Mouse (Mus musculus): ENCODE measurements around the gene Wdr41.

Wdr41 gene

DNA sequence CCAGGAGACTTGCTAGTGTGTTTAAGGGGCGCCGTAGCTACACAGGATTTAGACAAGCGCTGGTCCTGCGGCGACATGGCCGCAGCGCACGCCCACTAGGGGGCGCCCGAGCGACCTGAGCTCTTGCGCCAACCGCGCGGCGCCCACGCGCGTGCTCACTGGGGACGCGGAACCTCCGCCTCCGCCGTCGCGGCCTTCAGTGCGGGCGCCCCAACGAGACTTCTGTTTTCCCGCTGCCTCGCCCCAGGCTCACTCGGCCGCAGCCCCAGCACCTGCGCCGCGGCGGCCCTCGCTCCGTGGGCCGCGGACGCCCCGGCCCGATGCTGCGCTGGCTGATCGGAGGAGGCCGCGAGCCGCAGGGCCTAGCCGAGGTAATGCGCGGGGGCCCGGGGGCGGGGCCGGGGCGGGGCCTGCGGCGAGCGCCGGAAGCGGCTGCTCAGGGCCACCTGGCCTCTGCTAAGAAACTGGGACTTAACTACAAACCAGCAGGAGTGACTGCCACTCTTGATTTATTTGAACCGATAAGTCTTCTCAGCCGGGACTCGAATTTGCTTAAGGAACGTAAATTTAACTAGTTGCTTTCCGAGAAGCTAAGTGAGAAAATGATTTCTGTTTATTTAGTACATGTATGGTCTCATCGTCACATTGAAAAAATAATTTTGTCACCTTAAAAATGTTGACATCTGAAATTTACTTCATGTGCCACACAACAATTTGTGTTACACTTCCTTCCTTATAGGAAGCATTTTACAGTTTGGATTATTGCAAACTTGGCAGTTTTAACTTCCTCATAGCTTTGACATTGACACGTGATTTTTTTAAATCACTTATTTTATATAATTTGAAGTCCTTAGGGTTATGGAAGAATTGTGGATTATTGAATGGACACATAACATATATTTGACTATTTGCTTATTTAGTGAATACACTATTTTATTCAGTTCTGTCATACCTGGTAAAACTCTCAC lies at the start of gene Wdr41:
Wdr41 (plus strand) TSS at position 126 of the 968 bp plus-strand sequence.
- peak; percentile 92 for ATAC-seq (ENCODE audit: insufficient number of reproducible peaks, low FRiP score, low TSS enrichment)

DNA sequence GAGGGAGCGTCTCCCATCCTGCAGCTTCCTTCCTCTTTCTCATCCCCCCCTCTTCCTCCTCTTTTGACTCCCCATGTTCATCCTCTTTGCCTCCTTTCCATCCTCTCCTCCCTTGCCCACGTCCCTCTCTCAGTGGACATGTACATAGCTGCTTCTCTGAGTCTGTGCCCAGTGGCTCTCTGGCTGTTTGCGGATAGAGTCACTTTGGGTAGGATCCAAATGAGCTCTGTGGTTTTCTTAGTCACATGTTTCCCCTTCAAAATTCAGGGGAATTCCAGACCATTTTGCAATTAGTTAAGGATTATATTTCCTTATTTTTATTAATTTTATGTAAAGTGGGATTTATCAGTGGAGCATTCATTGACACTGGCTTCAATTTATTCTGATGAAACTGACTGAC lies 48.1 kb upstream of the Wdr41 start:
- no peak for ATAC-seq (ENCODE audit: insufficient number of reproducible peaks, low FRiP score, low TSS enrichment)

DNA sequence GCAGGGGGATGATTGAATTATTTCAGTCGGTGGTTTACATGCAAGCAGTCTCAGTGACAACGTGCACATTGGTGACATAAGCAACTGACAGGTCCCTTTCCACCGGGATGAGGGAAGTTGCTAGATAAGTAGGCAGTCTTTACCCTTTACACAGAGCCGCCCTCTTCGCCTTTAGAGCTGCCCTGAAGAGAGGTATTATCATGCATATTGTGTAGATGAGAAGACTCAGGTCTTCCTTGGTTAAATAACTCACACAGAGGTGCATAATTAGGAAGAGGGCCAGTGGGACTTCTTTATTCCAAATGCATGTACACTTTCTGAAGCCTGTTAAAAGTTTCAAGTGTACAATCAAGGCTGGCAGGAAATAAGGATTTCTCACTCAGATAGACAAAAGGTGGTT lies 37.7 kb upstream of the Wdr41 start:
- ATAC-seq (ENCODE audit: insufficient number of reproducible peaks, low FRiP score, low TSS enrichment), result no peak

DNA sequence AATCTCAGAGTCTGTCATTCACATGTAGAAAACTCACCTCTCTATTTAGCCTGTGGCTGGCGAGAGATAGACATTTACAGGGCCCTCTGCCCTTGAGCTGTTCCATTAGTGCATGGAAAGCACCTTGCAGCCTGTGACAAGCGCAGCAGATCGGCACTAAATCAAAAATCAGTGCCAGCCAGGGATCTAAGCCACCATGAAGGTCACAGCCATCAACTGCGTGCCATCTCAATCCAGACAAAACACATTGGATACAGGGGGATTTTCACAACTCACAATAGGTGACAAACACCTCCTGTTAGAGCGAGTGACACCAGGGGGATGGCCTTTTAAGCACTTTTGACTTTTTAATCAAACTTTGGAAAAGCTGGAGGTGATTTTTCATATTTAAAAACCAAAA lies 36.0 kb upstream of the Wdr41 start:
- ATAC-seq (ENCODE audit: insufficient number of reproducible peaks, low FRiP score, low TSS enrichment), result no peak

DNA sequence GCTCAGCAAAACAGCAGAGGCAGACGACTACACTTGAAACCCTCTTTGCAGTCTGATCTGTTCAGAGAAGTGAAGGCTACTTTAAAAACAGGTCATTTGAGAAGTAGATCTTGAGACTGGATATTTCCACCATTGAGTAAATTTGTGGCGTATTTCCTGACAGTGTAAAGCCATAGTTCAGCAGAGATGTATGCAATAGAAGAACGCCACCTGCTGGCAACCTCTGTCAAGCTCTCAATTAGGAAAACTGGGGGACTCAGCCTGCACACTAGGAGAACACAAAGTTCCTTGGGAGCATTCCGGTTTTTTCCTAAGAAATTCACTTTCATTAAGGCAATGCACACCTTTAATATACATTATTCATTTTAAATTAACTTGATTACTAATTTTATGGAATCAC lies 34.9 kb upstream of the Wdr41 start:
- no peak for ATAC-seq (ENCODE audit: insufficient number of reproducible peaks, low FRiP score, low TSS enrichment)

DNA sequence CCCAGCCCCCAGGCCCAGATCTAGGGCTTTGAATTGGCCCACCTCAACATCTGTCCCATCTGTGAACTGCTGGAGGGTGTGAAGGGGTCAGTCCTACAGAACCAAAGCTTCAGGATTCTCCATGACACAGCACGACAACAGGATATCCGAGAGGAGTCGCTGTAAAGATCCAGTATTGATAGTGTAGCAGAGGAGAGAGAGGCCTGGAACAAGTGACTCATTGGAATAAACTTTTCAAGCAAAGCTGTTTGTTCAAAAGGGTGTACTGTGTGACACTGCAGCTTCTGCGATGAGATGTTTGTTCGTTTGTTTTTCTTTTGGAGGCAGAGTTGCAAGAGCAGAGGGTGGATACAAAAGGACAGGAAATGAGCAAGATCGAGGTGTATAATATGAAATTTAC lies 20.2 kb upstream of the Wdr41 start:
- no peak for ATAC-seq (ENCODE audit: insufficient number of reproducible peaks, low FRiP score, low TSS enrichment)

DNA sequence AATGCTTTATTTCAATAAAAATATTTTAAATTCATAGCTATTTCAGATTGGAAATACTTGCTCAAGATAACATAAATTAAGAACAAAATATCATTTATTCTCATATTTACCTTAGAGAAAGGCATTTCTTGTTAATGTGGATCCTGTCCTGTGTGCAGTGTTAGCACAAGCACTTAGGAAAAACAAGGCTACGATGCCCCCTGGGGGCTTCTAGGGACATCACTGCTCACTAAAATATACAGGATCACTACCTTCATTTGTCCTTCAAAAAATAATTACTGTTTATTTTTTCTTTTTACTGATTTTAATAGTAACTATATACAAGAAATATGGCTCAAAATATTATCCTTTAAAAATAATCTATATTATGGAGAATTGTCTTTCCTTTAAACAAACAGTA lies 18.2 kb upstream of the Wdr41 start:
- ATAC-seq (ENCODE audit: insufficient number of reproducible peaks, low FRiP score, low TSS enrichment), result no peak

DNA sequence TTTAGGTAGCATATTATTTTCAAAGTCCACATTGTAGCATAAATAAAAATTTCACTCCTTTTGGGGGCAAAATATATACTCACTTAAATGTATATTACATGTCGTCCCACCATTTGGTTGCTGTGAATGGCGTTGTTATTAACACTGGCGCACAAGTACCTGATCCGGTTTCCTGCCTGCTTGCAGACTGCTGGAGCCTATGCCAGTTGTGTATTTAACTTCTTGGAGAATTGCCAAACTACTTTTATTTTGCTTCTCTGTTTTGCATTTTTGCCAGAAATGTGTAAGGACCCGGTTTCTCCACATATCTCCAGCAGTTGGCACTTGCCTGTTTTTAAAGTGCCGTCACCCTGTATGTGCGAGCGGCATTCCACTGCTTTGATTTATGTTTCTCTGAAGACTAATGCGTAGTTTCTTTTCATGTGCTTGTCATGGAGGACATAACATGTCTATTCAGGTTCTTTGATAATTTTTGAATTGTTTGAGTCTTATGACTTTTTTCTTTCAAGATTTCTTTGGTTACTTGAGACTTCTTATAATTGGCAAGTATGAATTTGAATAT lies 6.1 kb upstream of the Wdr41 start:
- no peak for ATAC-seq (ENCODE audit: insufficient number of reproducible peaks, low FRiP score, low TSS enrichment)

DNA sequence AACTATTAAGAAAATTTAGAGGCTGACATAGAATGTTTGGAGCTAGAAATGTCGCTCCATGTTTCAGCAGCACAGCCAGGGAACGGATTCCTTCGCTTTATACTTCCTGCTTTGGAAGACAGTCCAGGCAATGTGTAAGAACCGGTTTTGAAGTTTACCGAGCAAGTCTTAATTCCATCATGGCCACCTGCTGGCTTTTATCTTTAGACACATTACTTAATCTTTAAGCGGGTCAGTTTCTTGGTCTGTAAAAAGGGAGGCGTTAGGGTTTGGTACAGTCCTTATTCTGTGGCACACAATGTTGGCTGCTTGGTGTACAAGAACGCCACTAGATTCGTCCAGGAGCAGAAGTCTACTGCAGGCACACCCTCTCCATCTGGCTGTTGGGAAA lies 321 bp upstream of the Wdr41 start:
- no peak; the same call in 1 of the 2 replicates for ATAC-seq (ENCODE audit: insufficient number of reproducible peaks, low FRiP score, low TSS enrichment)

DNA sequence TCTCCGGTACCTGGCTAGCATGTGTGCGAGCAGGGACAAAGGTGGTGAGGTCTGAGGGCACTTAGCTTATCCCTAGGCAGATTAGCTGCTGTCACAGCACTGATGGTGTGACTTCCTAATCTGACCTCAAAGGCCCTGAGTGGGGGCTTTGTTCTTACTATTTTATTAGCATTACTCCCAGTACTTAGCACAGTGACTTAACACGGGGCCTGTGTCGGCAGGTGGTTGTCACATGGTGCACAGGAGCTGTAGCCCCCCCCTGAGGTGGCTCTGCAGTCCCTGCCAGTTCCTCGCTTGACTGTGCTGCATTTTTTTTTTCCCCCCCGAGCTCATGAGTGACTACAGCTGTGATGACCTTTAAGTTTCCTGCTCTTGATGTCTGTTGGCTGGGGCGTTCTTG lies 2.9 kb downstream of the Wdr41 start:
- ATAC-seq (ENCODE audit: insufficient number of reproducible peaks, low FRiP score, low TSS enrichment), result no peak

DNA sequence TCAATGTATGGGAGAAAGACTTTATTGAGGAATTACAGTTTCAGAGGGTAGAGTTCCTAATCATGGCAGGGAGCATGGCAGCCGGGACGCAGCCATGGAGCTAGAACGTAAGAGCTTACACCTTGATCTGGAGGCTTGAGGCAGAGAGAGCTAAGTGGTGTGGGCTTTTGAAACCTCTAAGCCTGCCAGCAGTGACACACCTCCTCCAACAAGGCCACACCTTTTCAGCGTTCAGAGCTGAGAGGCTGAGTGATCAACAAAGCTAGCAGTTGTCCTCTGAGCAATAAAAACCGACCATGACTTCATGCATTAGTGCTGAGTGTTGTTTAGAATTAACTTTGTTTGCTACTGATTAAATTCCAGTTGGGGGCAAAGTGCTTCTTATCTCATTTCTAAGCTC lies 14.4 kb downstream of the Wdr41 start:
- no peak for ATAC-seq (ENCODE audit: insufficient number of reproducible peaks, low FRiP score, low TSS enrichment)

DNA sequence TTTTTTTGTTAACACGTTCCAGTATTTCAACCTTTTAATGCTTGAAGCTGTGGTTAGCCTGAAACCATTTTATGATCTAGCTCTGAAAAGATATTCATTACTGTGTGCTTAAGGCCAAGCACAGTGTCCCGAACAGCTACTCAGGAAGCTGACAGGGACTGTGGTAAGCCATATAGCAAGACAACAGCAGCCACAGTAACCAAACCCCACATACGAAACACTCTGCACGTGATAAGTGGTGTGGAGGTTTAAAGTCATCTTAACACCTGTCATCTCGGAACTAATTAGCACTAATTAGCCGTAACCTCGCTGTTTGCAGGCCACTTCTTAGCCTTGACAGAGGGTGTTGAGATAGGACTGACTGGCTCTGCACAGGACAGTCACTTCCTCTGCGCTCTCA lies 31.1 kb downstream of the Wdr41 start:
- no peak for ATAC-seq (ENCODE audit: insufficient number of reproducible peaks, low FRiP score, low TSS enrichment)

DNA sequence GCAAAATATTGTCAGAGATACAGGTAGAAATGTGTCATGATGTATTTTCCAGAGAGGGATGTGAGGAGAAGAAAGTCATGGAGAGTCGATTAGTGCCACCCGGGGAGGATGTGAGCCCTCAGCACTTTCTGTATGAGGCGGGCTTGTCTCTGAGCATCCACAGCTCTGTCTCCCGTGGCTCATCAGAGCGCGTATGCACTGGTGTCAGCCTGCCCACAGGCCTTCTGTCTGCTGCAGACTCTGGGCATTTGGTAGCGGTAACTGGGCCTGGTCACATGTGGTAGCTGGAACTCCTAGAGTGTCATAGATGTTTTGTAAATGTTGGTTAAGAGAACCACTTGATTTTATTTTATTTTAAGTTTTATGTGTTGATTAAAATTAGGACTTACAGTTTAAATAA lies 33.1 kb downstream of the Wdr41 start:
- no peak for ATAC-seq (ENCODE audit: insufficient number of reproducible peaks, low FRiP score, low TSS enrichment)

DNA sequence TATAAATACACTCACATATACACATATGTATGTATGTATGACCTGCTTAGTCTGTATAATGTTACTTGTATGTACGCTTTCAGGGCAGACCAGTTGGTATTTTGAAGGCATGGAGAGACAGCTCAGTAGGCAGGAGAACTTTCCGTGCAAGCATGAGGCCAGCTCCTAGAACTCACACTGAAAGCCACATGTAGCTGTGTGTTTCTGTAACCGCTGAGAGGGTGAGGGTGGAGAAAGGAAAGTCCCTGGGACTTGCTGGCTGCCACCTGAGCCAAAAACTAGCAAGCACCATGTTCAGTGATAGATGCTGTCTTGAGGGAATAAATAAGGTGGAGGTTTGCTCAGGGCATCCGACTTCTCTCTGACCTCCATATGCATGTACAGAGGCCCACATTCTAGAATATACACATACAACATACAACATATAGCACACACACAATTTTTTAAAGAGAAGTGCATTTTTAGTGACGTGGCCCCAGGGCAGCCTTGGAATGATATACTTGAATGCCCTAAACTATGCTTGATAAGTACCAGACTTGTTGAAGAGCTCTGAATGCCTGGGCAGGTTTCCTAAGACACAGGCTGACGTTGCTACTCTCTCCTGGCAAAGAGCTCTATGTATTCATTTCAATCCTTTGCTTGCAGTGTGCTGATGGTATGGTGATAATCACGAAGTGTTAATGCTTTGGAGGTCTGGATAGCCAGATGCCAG lies 35.6 kb downstream of the Wdr41 start:
- no peak for ATAC-seq (ENCODE audit: insufficient number of reproducible peaks, low FRiP score, low TSS enrichment)

DNA sequence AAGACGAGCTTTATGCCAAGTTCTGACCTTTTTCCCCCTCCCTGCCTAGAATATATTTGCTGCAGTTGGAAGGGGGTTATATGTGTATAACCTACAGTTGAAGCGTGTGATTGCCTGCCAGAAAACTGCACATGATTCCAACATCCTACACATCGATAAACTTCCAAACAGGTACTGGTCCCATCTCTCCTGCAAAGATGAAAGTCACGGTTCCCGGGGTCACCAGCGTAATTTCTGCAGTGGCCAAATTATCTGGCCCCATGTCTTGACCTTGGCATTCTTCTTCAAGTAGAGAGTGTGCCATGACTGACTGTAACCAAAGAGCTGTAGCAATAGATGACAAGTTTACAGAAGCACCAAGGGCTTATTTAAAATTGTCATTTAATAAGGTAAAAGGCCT lies 41.1 kb downstream of the Wdr41 start:
- ATAC-seq (ENCODE audit: insufficient number of reproducible peaks, low FRiP score, low TSS enrichment), result no peak

DNA sequence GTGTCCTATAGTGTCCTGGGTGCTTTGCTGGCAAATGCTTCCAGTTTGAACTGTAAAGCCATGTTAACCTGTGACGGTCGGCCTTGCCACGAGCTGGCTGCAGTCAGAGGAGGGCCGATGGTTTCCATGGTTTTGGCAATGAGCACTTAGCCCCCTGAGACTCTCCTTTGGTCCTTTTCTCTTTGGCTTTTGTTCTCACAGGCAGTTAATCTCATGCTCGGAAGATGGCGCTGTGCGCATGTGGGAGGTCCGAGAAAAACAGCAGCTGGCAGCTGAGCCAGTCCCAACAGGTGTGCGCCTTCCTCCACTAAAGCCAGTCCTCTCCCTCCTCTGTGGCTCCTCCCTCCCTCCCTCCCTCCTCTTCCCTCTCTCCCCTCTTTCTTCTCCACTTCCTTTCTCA lies 41.8 kb downstream of the Wdr41 start:
- ATAC-seq (ENCODE audit: insufficient number of reproducible peaks, low FRiP score, low TSS enrichment), result no peak; the same call in 1 of the 2 replicates

DNA sequence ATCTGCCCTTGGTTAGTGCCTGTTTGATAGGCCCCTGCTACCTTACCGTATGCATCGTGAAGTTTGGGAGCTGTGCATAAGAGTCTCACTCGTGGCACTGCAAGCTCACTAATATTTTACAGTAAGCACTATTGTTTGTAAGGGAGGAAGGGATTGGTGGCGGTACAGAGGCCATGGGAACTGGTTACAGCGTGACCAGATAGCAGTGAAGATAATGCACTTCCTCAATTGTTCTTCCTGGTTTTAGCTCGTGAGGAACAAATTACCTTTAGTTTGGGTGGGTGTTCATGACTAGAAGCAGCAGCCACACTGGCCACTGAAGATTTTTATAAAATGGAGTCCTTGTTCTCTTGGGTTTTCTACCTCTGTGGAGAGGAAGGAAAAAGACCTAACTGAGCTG lies 43.2 kb downstream of the Wdr41 start:
- no peak for ATAC-seq (ENCODE audit: insufficient number of reproducible peaks, low FRiP score, low TSS enrichment)

DNA sequence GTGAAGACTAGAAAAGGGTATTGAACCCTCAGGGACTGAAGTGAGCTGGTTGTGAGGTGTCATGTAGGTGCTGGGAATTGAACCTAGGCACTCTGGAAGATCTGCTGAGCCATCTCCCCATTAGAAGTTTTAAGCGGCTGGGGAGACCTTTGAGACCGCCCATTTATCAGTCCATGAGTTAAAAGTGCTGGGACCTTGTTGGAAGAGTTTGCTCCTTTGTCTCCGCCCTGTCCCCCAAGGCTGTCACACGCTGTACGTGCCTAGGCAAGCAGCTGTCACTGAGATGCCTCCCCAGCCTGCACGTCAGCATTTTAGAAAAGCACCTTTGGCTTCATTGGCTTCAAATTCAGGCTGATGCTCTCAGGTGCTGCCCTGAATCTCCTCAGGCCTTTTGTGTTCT lies 44.1 kb downstream of the Wdr41 start:
- no peak for ATAC-seq (ENCODE audit: insufficient number of reproducible peaks, low FRiP score, low TSS enrichment)

DNA sequence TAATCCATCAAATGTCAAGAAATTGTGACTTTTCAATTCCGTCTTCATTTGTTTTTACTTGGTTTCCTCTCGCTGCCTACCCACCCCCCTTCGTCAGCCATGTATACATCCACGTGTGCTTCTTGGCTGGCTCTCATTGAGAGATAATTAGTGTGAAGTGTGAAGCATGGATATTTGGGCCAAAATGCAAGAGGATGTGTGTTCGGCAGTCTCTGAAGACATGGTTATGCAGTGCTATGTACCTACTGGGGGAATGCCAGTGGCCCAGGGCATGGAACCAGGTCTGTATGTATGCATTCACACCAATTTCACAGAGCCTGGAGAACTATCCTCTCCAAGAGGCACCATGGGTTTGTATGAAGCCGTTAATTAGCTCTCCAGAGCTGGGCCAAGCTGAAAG lies 54.7 kb downstream of the Wdr41 start:
- ATAC-seq (ENCODE audit: insufficient number of reproducible peaks, low FRiP score, low TSS enrichment), result no peak

DNA sequence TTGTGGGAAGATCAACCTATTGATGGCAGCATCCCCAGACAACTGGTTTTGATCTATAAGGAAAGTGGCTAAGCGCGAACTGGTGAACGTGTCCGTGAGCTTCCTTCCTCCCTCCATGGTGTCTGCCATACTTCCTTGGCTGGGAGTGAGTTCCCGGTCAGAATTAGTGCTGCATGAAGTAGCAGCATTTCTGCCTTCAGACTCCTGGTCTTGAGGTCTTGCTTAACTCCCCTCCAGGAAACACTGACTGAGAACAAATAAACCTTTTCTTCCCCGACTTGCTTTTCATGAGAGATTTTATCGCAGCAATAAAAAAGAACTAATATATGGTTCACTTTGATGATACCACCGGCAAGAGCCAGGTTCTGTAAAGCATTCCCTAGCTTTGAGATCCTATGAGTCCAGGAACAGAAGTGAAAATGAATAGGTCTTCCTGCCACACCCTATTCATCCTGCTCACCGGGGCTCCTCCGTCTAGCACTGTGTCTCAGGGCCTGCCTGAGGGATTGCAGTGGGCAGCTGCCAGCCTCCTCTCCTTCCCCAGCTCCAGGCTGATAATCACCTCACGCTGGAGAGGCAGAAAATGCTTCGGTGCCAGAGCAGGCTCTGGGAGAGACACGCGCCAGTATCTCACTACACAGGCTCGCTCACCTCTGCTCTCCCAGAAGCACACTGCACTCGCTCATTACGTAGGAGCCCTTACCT lies 56.1 kb downstream of the Wdr41 start:
- ATAC-seq (ENCODE audit: insufficient number of reproducible peaks, low FRiP score, low TSS enrichment), result no peak

DNA sequence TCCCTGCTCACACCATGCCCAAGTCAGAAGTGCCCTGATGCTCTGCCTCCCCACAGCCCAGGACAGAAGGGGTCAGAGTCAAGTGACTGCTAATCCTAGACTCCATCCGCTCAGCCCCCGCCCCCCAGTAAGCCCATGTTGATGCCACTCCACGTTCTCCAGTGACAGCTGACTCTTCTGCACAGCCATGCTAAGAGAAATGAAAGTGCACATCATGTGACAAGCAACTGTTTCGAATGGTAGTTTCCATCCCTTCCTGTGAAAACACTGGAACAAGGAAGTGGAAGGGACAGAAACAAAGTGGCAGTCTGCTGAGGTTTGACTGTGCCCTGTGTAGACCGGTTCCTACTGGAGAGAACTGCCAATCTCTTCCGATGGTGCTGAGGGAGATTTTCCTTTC lies 56.8 kb downstream of the Wdr41 start:
- no peak for ATAC-seq (ENCODE audit: insufficient number of reproducible peaks, low FRiP score, low TSS enrichment)
